Mouse (Mus musculus) MEL (cell line): ENCODE results near the gene Olfr394.

Experiments
- CTCF ChIP-seq, 3 experiments: IDR thresholded peaks in 2 of 3; conservative IDR thresholded peaks in 1 of 3; 2 replicates each; pipeline ENCODE4 v1.5.1; 2011 to 2012; ENCODE audit warnings: low read length in 3 of 3, low read depth in 2 of 3, mild to moderate bottlenecking in 2 of 3, improper control_type of control experiment in 1 of 3, inconsistent platforms in 1 of 3, mixed read lengths in 1 of 3, moderate library complexity in 1 of 3; ENCODE audit not compliant: control insufficient read depth in 1 of 3, insufficient read depth in 1 of 3, poor library complexity in 1 of 3, severe bottlenecking in 1 of 3
- TCF12 ChIP-seq: IDR thresholded peaks from 2 replicates; pipeline ENCODE4 v1.6.1; 2014; ENCODE audit warnings: low read depth, mild to moderate bottlenecking, inconsistent platforms, low read length, improper control_type of control experiment, moderate library complexity
- USF1 ChIP-seq: IDR thresholded peaks from 2 replicates; pipeline ENCODE4 v1.6.1; 2014; ENCODE audit warnings: low read depth, mild to moderate bottlenecking, inconsistent platforms, low read length, improper control_type of control experiment, moderate library complexity

DNA sequence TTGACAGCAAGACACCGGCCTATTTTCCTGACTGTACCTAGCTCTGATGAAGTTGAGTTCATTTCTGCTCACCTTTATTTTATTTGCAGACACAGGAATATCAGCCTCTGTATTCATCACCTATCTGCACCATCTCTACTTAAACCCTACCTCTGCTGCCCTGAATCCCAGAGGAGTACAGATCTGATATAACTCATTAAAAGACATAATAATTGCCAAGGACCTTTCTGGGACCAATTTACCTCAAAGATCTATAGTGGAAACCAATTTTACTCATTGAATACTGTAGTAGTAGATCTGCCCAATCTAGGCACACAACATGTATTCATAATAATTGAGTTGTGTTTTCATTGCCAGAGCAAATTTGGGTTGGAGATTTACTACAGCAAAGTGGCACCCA is at the start of gene Olfr394:
- no peak for TF ChIP-seq CTCF (IDR thresholded peaks at IDR 0.05 in 2 of 3, conservative IDR thresholded peaks at IDR 0.05 in 1 of 3; ENCODE audit: control insufficient read depth in 1 of 3, insufficient read depth in 1 of 3, low read depth in 2 of 3, low read length in 3 of 3, poor library complexity in 1 of 3, severe bottlenecking in 1 of 3)
- TF ChIP-seq USF1: no peak
- no peak for TF ChIP-seq TCF12
